Mouse (Mus musculus) forebrain, postnatal 0 days (tissue): ENCODE measurements around the gene Eva1c. TPM values are rescaled to one million over a fixed set of nuclear protein-coding genes. Genes with fewer than 3 reads are reported as not detected.

ENCODE experiments used
- ATAC-seq: fragments of 200-750 bp; cut with Nextera tagmentation; 2 replicates; pipeline ENCODE4 v1.8.0; 2017; ENCODE audit warnings: mild to moderate bottlenecking, moderate library complexity
- DNase-seq: peaks from one replicate; pipeline ENCODE4 v3.0.0-alpha.2; 2015
- H3K27ac ChIP-seq: fragments of 300-500 bp; sonication (generic); 2 replicates; pipeline ENCODE4 v1.5.1; 2014; ENCODE audit warnings: low read depth, mild to moderate bottlenecking, antibody characterized with exemption, low read length, moderate library complexity, mixed read lengths
- H3K27me3 ChIP-seq: fragments of 300-500 bp; sonication (generic); 2 replicates; pipeline ENCODE4 v1.6.1; 2014; ENCODE audit warnings: mild to moderate bottlenecking, low read length, mixed read lengths; ENCODE audit not compliant: insufficient read depth
- H3K36me3 ChIP-seq: fragments of 300-500 bp; sonication (generic); 2 replicates; pipeline ENCODE4 v1.6.1; 2014; ENCODE audit warnings: mild to moderate bottlenecking, moderate library complexity; ENCODE audit not compliant: insufficient read depth
- H3K4me1 ChIP-seq: fragments of 300-500 bp; sonication (generic); 2 replicates; pipeline ENCODE4 v1.6.1; 2014; ENCODE audit warnings: antibody characterized with exemption; ENCODE audit not compliant: insufficient read depth
- H3K4me2 ChIP-seq: fragments of 300-500 bp; sonication (generic); 2 replicates; pipeline ENCODE4 v1.6.1; 2014; ENCODE audit warnings: low read depth, mild to moderate bottlenecking, moderate library complexity
- H3K4me3 ChIP-seq: fragments of 300-500 bp; sonication (generic); 2 replicates; pipeline ENCODE4 v1.5.1; 2014; ENCODE audit warnings: low read depth, low read length, mixed read lengths
- H3K9ac ChIP-seq: fragments of 300-500 bp; sonication (generic); 2 replicates; pipeline ENCODE4 v1.6.1; 2014; ENCODE audit warnings: mild to moderate bottlenecking
- H3K9me3 ChIP-seq: fragments of 300-500 bp; sonication (generic); 2 replicates; pipeline ENCODE4 v1.6.1; 2016; ENCODE audit warnings: low read length
- CTCF ChIP-seq: sonication (generic); IDR thresholded peaks from 2 replicates; pipeline ENCODE4 v1.5.1; 2016; ENCODE audit warnings: antibody characterized with exemption, control low read depth, low read depth
- WGBS: fragments of 180-500 bp; shearing (Covaris S2); extraction: QIAGEN DNeasy Blood & Tissue Kit; methylation state at CpG from one replicate; pipeline ENCODE4 v1.1.7; 2014; 5-methylcytosine and 5-hydroxymethylcytosine counted together
- polyA plus RNA-seq: library from polyadenylated mRNA; unstranded; fragments of >200 nt; fragmentation: Nextera tagmentation; extraction: Ambion mirVana; gene quantifications from 2 replicates; pipeline ENCODE4 v1.2.1, GENCODE M21; 2015
- total RNA-seq: library from RNA; depleted of rRNA; stranded (reverse); fragments of >200 nt; gene quantifications from 2 replicates; pipeline ENCODE4 v1.2.3, GENCODE M21; 2014

Eva1c gene
- total and polyA plus RNA-seq, 2 experiments from 2014 or later = 3.4 to 4.0 TPM

GRCm38 (mm10) chr16:90809975-90810715 is 16.4 kb upstream of the Eva1c start, which contains the start of gene Urb1:
Gene Urb1, minus strand, starts transcription at chr16:90810413.
- H3K4me1 ChIP-seq = peaks cover 5% of the 10 kb centered on the region; the same call in 1 of the 2 replicates
- 0 out of 2 replicates have a peak, but pooled peaks cover 5% of the 10 kb centered on the region for H3K36me3 ChIP-seq
- no peaks in the 10 kb centered on the region for H3K27me3 ChIP-seq
- DNase-seq = peak; percentile 95
- peak within 1 kb of the TSS; percentile 57 for H3K4me3 ChIP-seq
- peak within 1 kb of the TSS; percentile 59 for H3K9ac ChIP-seq
- H3K27ac ChIP-seq = peak within 1 kb of the TSS; percentile 76
- TF ChIP-seq CTCF = no peak
- ATAC-seq = peak; percentile 97
- 1% methylated on average over 46 of the region's 47 CpGs for WGBS
- H3K9me3 ChIP-seq = no peaks in the 10 kb centered on the region
- H3K4me2 ChIP-seq = peak within 1 kb of the TSS; percentile 78

DNA sequence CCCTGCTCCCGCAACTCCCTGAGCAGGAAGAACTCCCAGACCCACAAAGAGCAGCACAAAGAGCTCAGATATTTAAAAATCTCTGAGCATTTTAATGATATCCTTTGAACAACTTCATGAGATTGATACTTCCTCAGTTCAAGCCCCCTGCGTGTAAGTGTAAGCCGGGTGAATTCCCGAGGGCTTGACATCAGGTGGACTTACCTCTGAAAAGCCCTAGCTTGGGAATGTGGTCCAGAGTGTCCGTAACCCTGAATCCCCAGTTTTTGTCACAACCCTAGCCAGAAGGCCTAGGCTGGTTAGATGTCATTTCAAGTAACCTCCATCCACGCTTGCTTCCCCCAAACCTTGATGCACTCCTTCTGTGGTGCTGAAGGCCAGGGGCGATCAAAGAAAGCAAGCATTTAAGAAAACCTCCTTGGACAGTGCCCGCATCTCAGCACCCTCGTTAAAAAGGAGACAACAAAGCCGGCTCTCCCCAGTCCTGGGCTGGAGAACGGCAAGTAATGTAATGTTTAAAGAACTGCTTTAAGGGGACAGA is 15.7 kb upstream of the Eva1c start:
- ATAC-seq (peak; percentile 2; the same call in 1 of the 2 replicates), DNase-seq (no peak)
- Histone ChIP-seq H3K36me3 (no peaks in the 10 kb centered on the region), H3K4me3 (peak overlapping the region; percentile 57), H3K9me3 (no peaks in the 10 kb centered on the region), H3K4me1 (peaks cover 5% of the 10 kb centered on the region; the same call in 1 of the 2 replicates), H3K9ac (peak overlapping the region; percentile 59), H3K4me2 (peak overlapping the region; percentile 78), H3K27me3 (no peaks in the 10 kb centered on the region), H3K27ac (peak overlapping the region; percentile 76)
- no peak for TF ChIP-seq CTCF
- WGBS = 32% methylated on average over 11 of the region's 11 CpGs

GRCm38 (mm10) chr16:90812086-90812485 is 14.4 kb upstream of the Eva1c start:
- Histone ChIP-seq H3K4me2 (no peak overlapping the region), H3K4me1 (peaks cover 5% of the 10 kb centered on the region; the same call in 1 of the 2 replicates), H3K36me3 (no peaks in the 10 kb centered on the region), H3K4me3 (no peak overlapping the region), H3K27ac (no peak overlapping the region), H3K9ac (no peak overlapping the region), H3K27me3 (no peaks in the 10 kb centered on the region), H3K9me3 (no peaks in the 10 kb centered on the region)
- no peak for ATAC-seq
- no peak for TF ChIP-seq CTCF
- DNase-seq = no peak
- 87% methylated on average over 5 of the region's 5 CpGs for WGBS

- Histone ChIP-seq H3K27ac (no peak overlapping the region), H3K4me1 (no peaks in the 10 kb centered on the region), H3K27me3 (no peaks in the 10 kb centered on the region), H3K36me3 (no peaks in the 10 kb centered on the region), H3K9ac (no peak overlapping the region), H3K4me2 (no peak overlapping the region), H3K4me3 (no peak overlapping the region), H3K9me3 (no peaks in the 10 kb centered on the region)
- WGBS = 86% methylated on average over 6 of the region's 6 CpGs
- no peak for DNase-seq
- ATAC-seq = no peak
- TF ChIP-seq CTCF = no peak
Measured at GRCm38 (mm10) chr16:90820326-90820725, 6.2 kb upstream of the Eva1c start.

GRCm38 (mm10) chr16:90821046-90821697 is 5.3 kb upstream of the Eva1c start:
- ATAC-seq (no peak), DNase-seq (no peak)
- Histone ChIP-seq H3K9ac (no peak overlapping the region), H3K9me3 (no peaks in the 10 kb centered on the region), H3K4me3 (no peak overlapping the region), H3K4me1 (no peaks in the 10 kb centered on the region), H3K36me3 (no peaks in the 10 kb centered on the region), H3K27me3 (no peaks in the 10 kb centered on the region), H3K4me2 (no peak overlapping the region), H3K27ac (no peak overlapping the region)
- WGBS = 82% methylated on average over 14 of the region's 14 CpGs
- no peak for TF ChIP-seq CTCF

DNA sequence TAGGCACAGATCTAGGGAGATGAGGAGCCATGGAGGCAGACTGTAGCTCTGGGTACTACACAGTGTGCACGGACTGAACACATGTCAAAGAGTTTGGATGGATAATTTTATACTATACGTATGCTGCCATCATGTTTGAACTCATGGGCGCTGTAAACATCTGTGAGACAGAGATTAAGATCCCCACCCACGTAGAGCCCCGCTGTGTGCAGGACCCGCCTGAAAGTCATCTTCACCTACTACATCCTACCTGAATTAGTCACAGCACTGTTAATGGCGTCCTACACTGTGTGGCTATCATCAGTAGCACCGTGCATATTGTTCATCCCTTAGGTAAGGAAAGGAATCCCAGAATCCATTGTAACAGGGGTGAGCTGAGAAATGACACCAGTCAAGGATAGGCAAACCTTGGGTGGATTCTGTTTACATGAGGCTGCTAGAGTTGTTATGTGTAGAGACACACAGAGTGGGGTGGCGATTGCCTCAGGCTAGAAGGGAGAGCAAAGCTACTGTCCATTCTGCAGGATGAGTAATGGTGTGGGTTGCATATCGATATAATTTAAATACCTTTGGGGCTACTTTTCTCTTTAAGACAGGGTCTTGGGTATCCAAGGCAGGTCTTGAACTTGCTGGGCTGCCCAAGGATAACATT is 4.1 kb upstream of the Eva1c start:
- H3K36me3 ChIP-seq = no peaks in the 10 kb centered on the region
- H3K4me1 ChIP-seq = no peaks in the 10 kb centered on the region
- no peaks in the 10 kb centered on the region for H3K9me3 ChIP-seq
- H3K27ac ChIP-seq = no peak overlapping the region
- DNase-seq = no peak
- no peak for TF ChIP-seq CTCF
- no peak overlapping the region for H3K4me3 ChIP-seq
- no peak overlapping the region for H3K4me2 ChIP-seq
- H3K27me3 ChIP-seq = no peaks in the 10 kb centered on the region
- no peak overlapping the region for H3K9ac ChIP-seq
- 91% methylated on average over 10 of the region's 10 CpGs for WGBS
- ATAC-seq = no peak
